8 mouse cellular contexts compared by ENCODE assay signal in the genomic region with DNA sequence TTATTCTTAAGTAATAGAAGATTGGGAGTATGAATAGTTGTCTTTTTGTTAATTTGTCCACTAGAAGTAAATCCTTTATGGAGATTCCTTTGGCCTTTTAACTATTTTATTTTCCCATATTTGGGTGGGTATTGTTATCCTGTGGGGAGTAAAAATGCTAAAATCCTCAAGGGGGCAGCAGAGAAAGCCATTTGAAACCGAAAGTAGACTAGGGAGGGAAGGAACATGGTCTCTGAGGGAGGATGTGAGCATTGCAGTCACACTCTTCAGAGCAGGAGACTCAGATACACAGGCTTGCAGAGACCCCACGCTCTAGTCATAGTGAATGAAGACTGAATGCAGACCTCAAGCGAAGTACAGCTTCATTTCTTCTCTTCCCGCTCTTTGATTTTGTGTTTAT. TPM values are rescaled to one million over a fixed set of nuclear protein-coding genes. Genes with fewer than 3 reads are reported as not detected.
A peak's percentile ranks its signal among the peaks of the same experiment; 100 is the strongest.
DNase-seq lines count a peak whose midpoint lies in the region; ATAC-seq and TF ChIP-seq lines count a peak whose summit lies in the region.

No protein-coding gene starts in this region.

- no peak overlapping the region for H3K4me3 ChIP-seq in forebrain, postnatal 0 days (ENCODE audit: low read depth, low read length)
- no peak overlapping the region for H3K4me3 ChIP-seq in liver, embryonic 13.5 days (replicated peaks)

- peak; percentile 79 for TF ChIP-seq CTCF in forebrain, postnatal 0 days (IDR thresholded peaks at IDR 0.05; ENCODE audit: low read depth)

- 60% methylated on average over 4 of the region's 4 CpGs for WGBS in forebrain, postnatal 0 days
- 51% methylated on average over 4 of the region's 4 CpGs for WGBS in liver, embryonic 13.5 days (ENCODE audit: insufficient replicate concordance)

- H3K27me3 ChIP-seq in forebrain, postnatal 0 days (ENCODE audit: insufficient read depth, low read length): no peaks in the 10 kb centered on the region
- no peaks in the 10 kb centered on the region for H3K27me3 ChIP-seq in liver, embryonic 13.5 days

- H3K4me2 ChIP-seq in forebrain, postnatal 0 days (ENCODE audit: low read depth): no peak overlapping the region
- H3K4me2 ChIP-seq in liver, embryonic 13.5 days: no peak overlapping the region

- no peaks in the 10 kb centered on the region for H3K9me3 ChIP-seq in forebrain, postnatal 0 days (ENCODE audit: low read length)
- H3K9me3 ChIP-seq in liver, embryonic 13.5 days (replicated peaks): no peaks in the 10 kb centered on the region

- peak; percentile 44 for DNase-seq in ovary, postnatal 14 days (ENCODE audit: low spot score)
- no peak for DNase-seq in ovary, postnatal 10 days (ENCODE audit: low spot score)
- peak; percentile 10 for DNase-seq in adrenal gland, adult 8-10 months
- peak; percentile 74 for DNase-seq in forebrain, postnatal 0 days
- DNase-seq in kidney, adult 9 months: peak; percentile 77
- DNase-seq in liver, embryonic 13.5 days: no peak
- DNase-seq in ovary, adult 18-20 months (ENCODE audit: low spot score): no peak

- ATAC-seq in forebrain, postnatal 0 days: peak; percentile 91
- peak; percentile 57; the same call in 1 of the 2 replicates for ATAC-seq in liver, embryonic 13.5 days (ENCODE audit: low read depth)
- ATAC-seq in neutrophil, adult 5-6 weeks (ENCODE audit: extremely low read depth, insufficient number of reproducible peaks, low FRiP score, poor library complexity, severe bottlenecking): peak; percentile 95

- H3K4me1 ChIP-seq in forebrain, postnatal 0 days (ENCODE audit: insufficient read depth): no peaks in the 10 kb centered on the region
- no peaks in the 10 kb centered on the region for H3K4me1 ChIP-seq in liver, embryonic 13.5 days (replicated peaks)

- no peak overlapping the region for H3K27ac ChIP-seq in forebrain, postnatal 0 days (ENCODE audit: low read depth, low read length)
- no peak overlapping the region for H3K27ac ChIP-seq in liver, embryonic 13.5 days

- H3K36me3 ChIP-seq in forebrain, postnatal 0 days (ENCODE audit: insufficient read depth): no peaks in the 10 kb centered on the region
- peaks cover 74% of the 10 kb centered on the region for H3K36me3 ChIP-seq in liver, embryonic 13.5 days

- H3K9ac ChIP-seq in forebrain, postnatal 0 days: no peak overlapping the region
- H3K9ac ChIP-seq in liver, embryonic 13.5 days: no peak overlapping the region

RNA-seq across cellular contexts. Expression of gene Zgrf1, which starts 19.3 kb away (rescaled TPM):
- 1 to 10 TPM; 1.4 to 2.8 (median 2.0) TPM for total RNA-seq in adrenal gland, adult 8-10 months (2022)
- 1.8 and 3.8 TPM in 2 replicates for total RNA-seq in forebrain, postnatal 0 days (2014; rRNA removed)
- 0.70 and 1.3 TPM in 2 replicates for polyA plus RNA-seq in forebrain, postnatal 0 days (2015; fragmentation: Nextera tagmentation; extraction: Ambion mirVana)
- polyA plus RNA-seq in liver, embryonic 13.5 days (2015; fragmentation: Nextera tagmentation; extraction: Ambion mirVana): 3.6 and 4.0 TPM in 2 replicates
- 4.5 and 5.4 TPM in 2 replicates for total RNA-seq in neutrophil, adult 5-6 weeks (2017)

RNA-seq across cellular contexts. Expression of gene Larp7, which starts 19.4 kb away (rescaled TPM):
- total RNA-seq in adrenal gland, adult 8-10 months (2022): 10 to 100 TPM; 19.0 to 20.0 (median 19.5) TPM
- 23.9 and 27.1 TPM in 2 replicates for total RNA-seq in forebrain, postnatal 0 days (2014; rRNA removed)
- 27.7 and 32.1 TPM in 2 replicates for polyA plus RNA-seq in forebrain, postnatal 0 days (2015; fragmentation: Nextera tagmentation; extraction: Ambion mirVana)
- polyA plus RNA-seq in liver, embryonic 13.5 days (2015; fragmentation: Nextera tagmentation; extraction: Ambion mirVana): 41.2 and 50.9 TPM in 2 replicates
- 42.8 and 44.2 TPM in 2 replicates for total RNA-seq in neutrophil, adult 5-6 weeks (2017)

Comparison
In these comparisons a context has a peak if more than half of its experiments do, and no peak if none do; other contexts are left out.
1. DNase-seq: peak in ovary, postnatal 14 days (single experiment), adrenal gland, adult 8-10 months (single experiment), forebrain, postnatal 0 days (single experiment) and kidney, adult 9 months (single experiment); none in ovary, postnatal 10 days (single experiment), liver, embryonic 13.5 days (single experiment) and ovary, adult 18-20 months (single experiment).
2. Peak in every context shown above with its lines, with median percentiles within 50 percentile points of each other: ATAC-seq.